Mouse (Mus musculus) midbrain, embryonic 11.5 days (tissue): ENCODE results near the gene Fbxl4. TPM values are rescaled to one million over a fixed set of nuclear protein-coding genes. Genes with fewer than 3 reads are reported as not detected.

Experiments used
- ATAC-seq: fragments of 200-750 bp; cut with Nextera tagmentation; 2 replicates; pipeline ENCODE4 v1.8.0; 2017; ENCODE audit warnings: moderate TSS enrichment, moderate library complexity; ENCODE audit not compliant: low FRiP score
- DNase-seq: peaks from one replicate; pipeline ENCODE4 v3.0.0; 2015; ENCODE audit warnings: low spot score; ENCODE audit errors: missing footprints
- H3K27ac ChIP-seq: fragments of 300-500 bp; sonication (generic); 2 replicates; pipeline ENCODE4 v1.5.1; 2014; ENCODE audit warnings: low read depth, low read length
- H3K27me3 ChIP-seq: fragments of 300-500 bp; sonication (generic); 2 replicates; pipeline ENCODE4 v1.6.1; 2014; ENCODE audit warnings: mild to moderate bottlenecking, low read length, moderate library complexity, mixed read lengths; ENCODE audit not compliant: control insufficient read depth, insufficient read depth
- H3K36me3 ChIP-seq: fragments of 300-500 bp; sonication (generic); 2 replicates; pipeline ENCODE4 v1.6.1; 2014; ENCODE audit warnings: mild to moderate bottlenecking, low read length, moderate library complexity, mixed read lengths; ENCODE audit not compliant: control insufficient read depth, insufficient read depth
- H3K4me1 ChIP-seq: fragments of 300-500 bp; sonication (generic); 2 replicates; pipeline ENCODE4 v1.6.1; 2014; ENCODE audit warnings: low read length; ENCODE audit not compliant: control insufficient read depth, insufficient read depth
- H3K4me2 ChIP-seq: fragments of 300-500 bp; sonication (generic); 2 replicates; pipeline ENCODE4 v1.6.1; 2014; ENCODE audit warnings: mild to moderate bottlenecking, moderate library complexity
- H3K4me3 ChIP-seq: fragments of 300-500 bp; sonication (generic); 2 replicates; pipeline ENCODE4 v1.5.1; 2014; ENCODE audit warnings: low read depth, low read length
- H3K9ac ChIP-seq: fragments of 300-500 bp; sonication (generic); 2 replicates; pipeline ENCODE4 v1.6.1; 2014; ENCODE audit warnings: low read length
- H3K9me3 ChIP-seq: fragments of 300-500 bp; sonication (generic); 2 replicates; pipeline ENCODE4 v1.6.1; 2016; ENCODE audit warnings: low read length; ENCODE audit not compliant: control insufficient read depth
- WGBS: fragments of 180-500 bp; shearing (Covaris S2); extraction: QIAGEN DNeasy Blood & Tissue Kit; methylation state at CpG from one replicate; pipeline ENCODE4 v1.1.7; 2014; 5-methylcytosine and 5-hydroxymethylcytosine counted together
- polyA plus RNA-seq: library from polyadenylated mRNA; unstranded; fragments of >200 nt; fragmentation: Nextera tagmentation; extraction: Ambion mirVana; gene quantifications from 2 replicates; pipeline ENCODE4 v1.2.1, GENCODE M21; 2014

The Fbxl4 gene
- polyA plus RNA-seq, 1 experiment from 2014 or later: 11.0 TPM

- DNase-seq (peak; percentile 96), ATAC-seq (peak; percentile 5; the same call in 1 of the 2 replicates)
- WGBS: 3% methylated on average over 18 of the region's 18 CpGs
- H3K9me3 ChIP-seq: no peaks in the 10 kb centered on the region
- peaks cover 18% of the 10 kb centered on the region; the same call in 1 of the 2 replicates for H3K4me1 ChIP-seq
- no peaks in the 10 kb centered on the region; the same call in 1 of the 2 replicates for H3K36me3 ChIP-seq
- no peaks in the 10 kb centered on the region for H3K27me3 ChIP-seq
- H3K4me2 ChIP-seq: peak overlapping the region; percentile 94
- peak overlapping the region; percentile 97 for H3K27ac ChIP-seq
- H3K4me3 ChIP-seq: peak overlapping the region; percentile 54
- peak overlapping the region; percentile 87 for H3K9ac ChIP-seq
These were observed 122.9 kb downstream of the Fbxl4 start for GRCm38 (mm10) chr4:22480091-22480857.

- Histone ChIP-seq H3K9me3 (no peaks in the 10 kb centered on the region), H3K4me3 (peak overlapping the region; percentile 54), H3K4me2 (peak overlapping the region; percentile 94), H3K4me1 (peaks cover 18% of the 10 kb centered on the region; the same call in 1 of the 2 replicates), H3K36me3 (no peaks in the 10 kb centered on the region), H3K27ac (peak overlapping the region; percentile 97), H3K9ac (peak overlapping the region; percentile 87), H3K27me3 (no peaks in the 10 kb centered on the region)
- ATAC-seq (no peak), DNase-seq (no peak)
- 3% methylated on average over 1 of the region's 1 CpGs for WGBS
These were observed 123.5 kb downstream of the Fbxl4 start for GRCm38 (mm10) chr4:22480858-22481205.

GRCm38 (mm10) chr4:22482118-22482517 is 124.8 kb downstream of the Fbxl4 start:
- Histone ChIP-seq H3K36me3 (no peaks in the 10 kb centered on the region), H3K27me3 (no peaks in the 10 kb centered on the region), H3K4me3 (peak overlapping the region; percentile 54), H3K9me3 (no peaks in the 10 kb centered on the region), H3K27ac (peak overlapping the region; percentile 62; the same call in 1 of the 2 replicates), H3K4me2 (peak overlapping the region; percentile 94), H3K4me1 (peaks cover 8% of the 10 kb centered on the region; the same call in 1 of the 2 replicates), H3K9ac (peak overlapping the region; percentile 87)
- 22% methylated on average over 2 of the region's 2 CpGs for WGBS
- DNase-seq (peak; percentile 84), ATAC-seq (no peak)

- H3K9me3 ChIP-seq: no peaks in the 10 kb centered on the region
- peak overlapping the region; percentile 94 for H3K4me2 ChIP-seq
- no peaks in the 10 kb centered on the region for H3K27me3 ChIP-seq
- DNase-seq: peak; percentile 93
- peak overlapping the region; percentile 54 for H3K4me3 ChIP-seq
- ATAC-seq: no peak
- peak overlapping the region; percentile 51; the same call in 1 of the 2 replicates for H3K27ac ChIP-seq
- H3K9ac ChIP-seq: peak overlapping the region; percentile 88
- 4% methylated on average over 7 of the region's 7 CpGs for WGBS
- no peaks in the 10 kb centered on the region for H3K36me3 ChIP-seq
- peaks cover 8% of the 10 kb centered on the region; the same call in 1 of the 2 replicates for H3K4me1 ChIP-seq
These were observed 125.5 kb downstream of the Fbxl4 start for GRCm38 (mm10) chr4:22482756-22483280.

GRCm38 (mm10) chr4:22483548-22483947 is 126.2 kb downstream of the Fbxl4 start:
- Histone ChIP-seq H3K4me3 (peak overlapping the region; percentile 54), H3K9me3 (no peaks in the 10 kb centered on the region), H3K27ac (peak overlapping the region; percentile 48; the same call in 1 of the 2 replicates), H3K9ac (peak overlapping the region; percentile 88), H3K27me3 (no peaks in the 10 kb centered on the region), H3K4me1 (peaks cover 6% of the 10 kb centered on the region; the same call in 1 of the 2 replicates), H3K36me3 (no peaks in the 10 kb centered on the region), H3K4me2 (peak overlapping the region; percentile 94)
- WGBS: 15% methylated on average over 2 of the region's 2 CpGs
- ATAC-seq (no peak), DNase-seq (peak; percentile 89)

Other genes with a start within 250 kb of the Fbxl4 start
- gene Pou3f2, start 130.8 kb downstream of the Fbxl4 start, polyA plus RNA-seq: 55.6 and 66.9 TPM in 2 replicates